Mouse (Mus musculus) heart, embryonic 13.5 days (tissue): ENCODE measurements around the gene Zfp335. TPM values are rescaled to one million over a fixed set of nuclear protein-coding genes. Genes with fewer than 3 reads are reported as not detected.
"Not testable (repeated sequence)": the region's sequence is repeated elsewhere in the genome, so short reads cannot be mapped to it uniquely, and the experiment has no call there.

Source experiments
- ATAC-seq: fragments of 200-750 bp; cut with Nextera tagmentation; 2 replicates; pipeline ENCODE4 v1.8.0; 2017; ENCODE audit warnings: moderate TSS enrichment; ENCODE audit not compliant: insufficient number of reproducible peaks, low FRiP score, low TSS enrichment; ENCODE audit errors: extremely low read depth
- H3K27ac ChIP-seq: fragments of 300-500 bp; sonication (generic); replicated peaks from 2 replicates; pipeline ENCODE4 v1.5.1; 2015; ENCODE audit warnings: moderate library complexity, mild to moderate bottlenecking, inconsistent platforms
- H3K27me3 ChIP-seq: fragments of 300-500 bp; sonication (generic); replicated peaks from 2 replicates; pipeline ENCODE4 v1.6.1; 2015; ENCODE audit warnings: mild to moderate bottlenecking, inconsistent platforms
- H3K36me3 ChIP-seq: fragments of 300-500 bp; sonication (generic); 2 replicates; pipeline ENCODE4 v1.6.1; 2015; ENCODE audit warnings: mild to moderate bottlenecking, inconsistent platforms
- H3K4me1 ChIP-seq: fragments of 300-500 bp; sonication (generic); 2 replicates; pipeline ENCODE4 v1.6.1; 2015; ENCODE audit warnings: inconsistent platforms
- H3K4me2 ChIP-seq: fragments of 300-500 bp; sonication (generic); 2 replicates; pipeline ENCODE4 v1.6.1; 2015; ENCODE audit warnings: inconsistent platforms, mild to moderate bottlenecking, moderate library complexity
- H3K4me3 ChIP-seq: fragments of 300-500 bp; sonication (generic); 2 replicates; pipeline ENCODE4 v1.5.1; 2015; ENCODE audit warnings: moderate library complexity, mild to moderate bottlenecking, inconsistent platforms
- H3K9ac ChIP-seq: fragments of 300-500 bp; sonication (generic); 2 replicates; pipeline ENCODE4 v1.6.1; 2015; ENCODE audit warnings: inconsistent platforms, mild to moderate bottlenecking, moderate library complexity
- H3K9me3 ChIP-seq: fragments of 300-500 bp; sonication (generic); 2 replicates; pipeline ENCODE4 v1.6.1; 2016; ENCODE audit warnings: inconsistent platforms
- WGBS: fragments of 180-500 bp; shearing (Covaris S2); methylation state at CpG from one replicate; pipeline ENCODE4 v1.1.7; 2015; ENCODE audit warnings: mixed read lengths; 5-methylcytosine and 5-hydroxymethylcytosine counted together
- polyA plus RNA-seq: library from polyadenylated mRNA; unstranded; fragments of >200 nt; fragmentation: Nextera tagmentation; extraction: Ambion mirVana; gene quantifications from 2 replicates; pipeline ENCODE4 v1.2.1, GENCODE M21; 2015

Zfp335 gene
- polyA plus RNA-seq, 1 experiment from 2014 or later, result 9.2 TPM

DNA sequence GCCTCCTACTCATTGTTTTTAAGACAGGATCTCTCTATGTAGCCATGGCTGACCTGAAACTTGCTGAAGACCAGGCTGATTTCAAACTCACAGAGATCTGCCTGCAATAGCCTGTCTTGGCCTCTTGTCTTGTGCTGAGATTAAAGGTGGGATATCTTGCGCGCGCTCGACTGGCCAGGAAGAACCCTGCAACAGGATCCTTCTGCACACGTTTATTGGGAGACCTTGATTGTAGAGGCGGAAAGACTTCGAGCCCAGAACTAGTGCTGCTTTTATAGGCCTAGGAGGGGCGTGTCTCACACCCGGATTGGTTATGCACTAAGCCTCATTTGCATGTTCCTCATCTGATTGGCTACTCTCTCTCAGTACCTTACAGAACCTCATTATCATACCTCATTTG lies 48.1 kb downstream of the Zfp335 start:
- not testable (repeated sequence) for H3K9ac ChIP-seq, H3K4me2 ChIP-seq, H3K4me3 ChIP-seq, H3K27ac ChIP-seq, H3K36me3 ChIP-seq, ATAC-seq, H3K9me3 ChIP-seq
- H3K27me3 ChIP-seq, result peaks cover 17% of the 10 kb centered on the region
- WGBS, result 87% methylated on average over 9 of the region's 9 CpGs
- H3K4me1 ChIP-seq, result peaks cover 43% of the 10 kb centered on the region

DNA sequence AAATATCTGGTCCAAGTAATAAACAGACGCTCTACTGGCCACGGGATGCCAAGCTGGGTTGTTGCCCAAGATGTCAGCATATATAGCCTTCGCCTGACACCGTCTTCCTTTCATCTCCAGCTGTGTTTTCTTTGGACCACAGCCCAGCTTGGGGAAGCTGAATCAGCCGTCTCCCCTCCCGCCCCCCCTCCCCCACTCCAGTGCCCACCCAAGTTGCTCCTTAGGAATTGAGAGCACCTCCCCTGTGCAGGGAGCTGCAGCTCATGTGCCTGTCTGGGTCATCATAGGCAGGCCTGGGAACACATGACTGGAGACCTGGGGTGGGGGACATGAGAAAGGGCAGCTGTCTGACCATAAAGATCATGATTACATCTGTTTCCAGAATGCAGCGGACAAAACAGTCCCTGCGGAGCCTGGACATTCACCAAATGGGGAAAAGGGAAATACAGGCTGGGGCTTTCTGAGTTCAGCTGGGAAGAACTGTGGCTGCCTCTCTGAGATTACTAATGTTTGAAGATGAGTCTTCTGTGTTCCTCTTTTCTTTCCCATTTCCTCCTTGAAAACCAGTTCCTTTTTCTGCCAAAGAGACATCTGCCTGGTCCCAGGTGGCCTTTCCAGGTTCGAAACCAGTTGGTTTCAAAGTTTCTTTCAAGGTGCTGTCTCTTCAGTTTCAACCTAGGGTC lies 49.2 kb downstream of the Zfp335 start:
- H3K9ac ChIP-seq, result no peak overlapping the region
- no peak for ATAC-seq
- peaks cover 47% of the 10 kb centered on the region for H3K4me1 ChIP-seq
- peak overlapping the region; percentile 65 for H3K27ac ChIP-seq
- 39% methylated on average over 9 of the region's 9 CpGs for WGBS
- peak overlapping the region; percentile 1; the same call in 1 of the 2 replicates for H3K4me2 ChIP-seq
- no peak overlapping the region for H3K4me3 ChIP-seq
- no peaks in the 10 kb centered on the region for H3K9me3 ChIP-seq
- peaks cover 28% of the 10 kb centered on the region for H3K27me3 ChIP-seq
- H3K36me3 ChIP-seq, result no peaks in the 10 kb centered on the region

DNA sequence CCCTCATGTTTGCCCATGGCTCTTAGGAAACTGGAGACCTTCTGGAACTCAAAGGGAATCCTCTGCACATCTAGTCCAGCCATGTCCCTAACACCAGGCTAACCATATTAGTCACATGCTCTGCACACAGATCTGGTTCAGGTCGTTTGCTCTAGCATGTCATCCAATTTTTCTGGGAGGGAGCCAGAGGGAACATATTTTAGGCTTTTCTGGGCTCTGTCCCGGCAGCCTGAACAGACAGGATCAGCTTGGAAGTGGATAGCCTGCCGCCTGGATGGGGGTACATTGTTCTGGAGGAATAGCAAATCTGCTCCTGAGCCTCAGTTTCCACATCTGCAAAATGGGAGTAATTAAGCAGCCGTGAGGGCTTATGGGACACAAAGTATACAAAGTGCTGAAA lies 50.5 kb downstream of the Zfp335 start:
- 64% methylated on average over 4 of the region's 4 CpGs for WGBS
- no peaks in the 10 kb centered on the region for H3K9me3 ChIP-seq
- peaks cover 47% of the 10 kb centered on the region for H3K4me1 ChIP-seq
- H3K27me3 ChIP-seq, result peaks cover 40% of the 10 kb centered on the region
- no peak overlapping the region for H3K4me3 ChIP-seq
- no peak overlapping the region for H3K4me2 ChIP-seq
- H3K36me3 ChIP-seq, result no peaks in the 10 kb centered on the region
- H3K9ac ChIP-seq, result no peak overlapping the region
- no peak overlapping the region for H3K27ac ChIP-seq
- ATAC-seq, result no peak

DNA sequence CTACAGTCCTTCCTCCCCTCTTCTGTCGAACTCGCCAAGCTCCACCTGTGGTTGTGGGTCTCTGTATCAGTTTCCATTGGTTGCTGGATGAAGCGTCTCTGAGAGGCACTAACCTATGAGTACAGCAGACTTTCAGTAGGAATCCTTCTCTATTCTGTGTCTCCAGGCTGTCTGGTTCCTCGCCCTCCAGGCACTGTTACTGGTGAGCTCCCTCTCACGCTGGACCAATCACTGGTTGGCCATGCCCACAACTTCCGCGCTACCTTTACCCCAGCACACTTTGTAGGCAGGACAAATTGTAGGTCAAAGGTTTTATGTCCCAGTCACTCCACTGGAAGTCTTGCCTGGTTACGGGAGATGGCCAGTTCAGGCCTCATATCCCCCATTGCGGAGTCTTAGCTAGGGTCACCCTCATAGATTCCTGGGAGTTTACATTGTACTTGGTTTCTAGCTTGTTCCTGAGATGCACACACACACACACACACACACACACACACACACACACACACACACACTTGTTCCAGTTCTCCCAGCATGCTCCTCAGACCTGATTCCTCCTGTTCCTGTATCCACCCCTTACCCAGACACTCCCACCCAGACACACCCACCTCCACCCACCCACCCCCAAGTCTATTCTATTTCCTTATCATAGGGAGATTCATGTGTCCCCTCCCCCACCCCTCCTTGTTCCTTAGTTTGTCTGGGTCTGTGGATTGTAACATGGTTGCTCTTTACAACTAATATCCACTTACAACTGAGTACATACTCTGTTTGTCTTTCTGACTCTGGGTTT lies 51.7 kb downstream of the Zfp335 start:
- Histone ChIP-seq H3K9me3 (no peaks in the 10 kb centered on the region), H3K27me3 (peaks cover 53% of the 10 kb centered on the region), H3K9ac (no peak overlapping the region), H3K27ac (no peak overlapping the region), H3K4me1 (peaks cover 47% of the 10 kb centered on the region), H3K4me3 (no peak overlapping the region), H3K4me2 (no peak overlapping the region), H3K36me3 (no peaks in the 10 kb centered on the region)
- 63% methylated on average over 9 of the region's 9 CpGs for WGBS
- ATAC-seq, result no peak

- no peak overlapping the region for H3K4me2 ChIP-seq
- 51% methylated on average over 2 of the region's 2 CpGs for WGBS
- ATAC-seq, result no peak
- peaks cover 42% of the 10 kb centered on the region for H3K4me1 ChIP-seq
- peaks cover 60% of the 10 kb centered on the region for H3K27me3 ChIP-seq
- no peak overlapping the region for H3K9ac ChIP-seq
- no peak overlapping the region for H3K27ac ChIP-seq
- no peak overlapping the region for H3K4me3 ChIP-seq
- no peaks in the 10 kb centered on the region for H3K36me3 ChIP-seq
- no peaks in the 10 kb centered on the region for H3K9me3 ChIP-seq
Observed at GRCm38 (mm10) chr2:164859155-164859554, 52.4 kb downstream of the Zfp335 start.

DNA sequence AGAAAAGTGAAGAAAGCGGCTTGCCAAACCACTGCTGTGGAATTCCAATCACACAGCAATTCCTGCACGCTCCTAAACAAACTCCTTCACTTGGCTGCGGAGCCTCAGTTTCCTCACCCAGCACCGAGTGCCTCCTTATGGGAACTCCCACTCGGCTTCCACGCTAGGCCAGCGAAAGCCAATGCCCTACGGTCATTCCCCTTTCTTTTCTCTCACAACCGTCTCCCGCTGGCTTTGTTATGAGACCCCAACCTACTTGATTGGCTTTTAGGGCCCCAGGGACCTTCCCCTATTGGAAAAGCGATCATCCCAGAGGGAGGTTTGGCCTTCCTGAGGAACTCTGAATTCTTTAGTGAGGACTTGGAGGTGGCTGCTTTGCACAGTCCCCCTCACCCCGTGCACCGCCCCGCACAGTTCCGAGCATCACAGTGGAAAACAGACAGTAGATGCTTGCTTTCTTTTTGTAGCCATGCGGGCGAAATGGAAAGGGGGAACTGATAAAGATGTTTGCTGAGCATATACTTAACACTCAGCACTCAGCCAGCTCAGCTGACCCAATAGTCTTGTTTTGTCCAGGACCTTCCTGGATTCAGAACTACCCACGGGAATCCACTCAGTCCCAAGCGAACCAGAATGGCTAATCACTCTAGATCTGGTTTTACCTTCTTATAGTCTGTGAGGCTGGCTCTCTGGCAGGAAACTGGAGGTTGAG lies 53.6 kb downstream of the Zfp335 start:
- Histone ChIP-seq H3K27ac (no peak overlapping the region), H3K4me1 (peaks cover 42% of the 10 kb centered on the region)

GRCm38 (mm10) chr2:164857101-164857821 lies 54.3 kb downstream of the Zfp335 start, which contains the start of gene Pltp:
Gene Pltp, minus strand, starts transcription at chr2:164857711.
- WGBS, result under 1% methylated on average over 47 of the region's 47 CpGs
- peak within 1 kb of the TSS; percentile 81 for H3K9ac ChIP-seq
- peaks cover 78% of the 10 kb centered on the region for H3K27me3 ChIP-seq
- H3K4me2 ChIP-seq, result peak within 1 kb of the TSS; percentile 97
- H3K4me1 ChIP-seq, result peaks cover 35% of the 10 kb centered on the region
- H3K4me3 ChIP-seq, result peak within 1 kb of the TSS; percentile 64
- H3K27ac ChIP-seq, result no peak within 1 kb of the TSS
- ATAC-seq, result no peak
- no peaks in the 10 kb centered on the region for H3K36me3 ChIP-seq
- no peaks in the 10 kb centered on the region for H3K9me3 ChIP-seq

More for the DNA sequence above, 53.6 kb downstream of the Zfp335 start:
- ATAC-seq, result no peak
- H3K36me3 ChIP-seq, result no peaks in the 10 kb centered on the region
- WGBS, result 6% methylated on average over 19 of the region's 19 CpGs
- peak overlapping the region; percentile 97 for H3K4me2 ChIP-seq
- peak overlapping the region; percentile 81 for H3K9ac ChIP-seq
- H3K4me3 ChIP-seq, result peak overlapping the region; percentile 64
- H3K27me3 ChIP-seq, result peaks cover 70% of the 10 kb centered on the region
- no peaks in the 10 kb centered on the region for H3K9me3 ChIP-seq

DNA sequence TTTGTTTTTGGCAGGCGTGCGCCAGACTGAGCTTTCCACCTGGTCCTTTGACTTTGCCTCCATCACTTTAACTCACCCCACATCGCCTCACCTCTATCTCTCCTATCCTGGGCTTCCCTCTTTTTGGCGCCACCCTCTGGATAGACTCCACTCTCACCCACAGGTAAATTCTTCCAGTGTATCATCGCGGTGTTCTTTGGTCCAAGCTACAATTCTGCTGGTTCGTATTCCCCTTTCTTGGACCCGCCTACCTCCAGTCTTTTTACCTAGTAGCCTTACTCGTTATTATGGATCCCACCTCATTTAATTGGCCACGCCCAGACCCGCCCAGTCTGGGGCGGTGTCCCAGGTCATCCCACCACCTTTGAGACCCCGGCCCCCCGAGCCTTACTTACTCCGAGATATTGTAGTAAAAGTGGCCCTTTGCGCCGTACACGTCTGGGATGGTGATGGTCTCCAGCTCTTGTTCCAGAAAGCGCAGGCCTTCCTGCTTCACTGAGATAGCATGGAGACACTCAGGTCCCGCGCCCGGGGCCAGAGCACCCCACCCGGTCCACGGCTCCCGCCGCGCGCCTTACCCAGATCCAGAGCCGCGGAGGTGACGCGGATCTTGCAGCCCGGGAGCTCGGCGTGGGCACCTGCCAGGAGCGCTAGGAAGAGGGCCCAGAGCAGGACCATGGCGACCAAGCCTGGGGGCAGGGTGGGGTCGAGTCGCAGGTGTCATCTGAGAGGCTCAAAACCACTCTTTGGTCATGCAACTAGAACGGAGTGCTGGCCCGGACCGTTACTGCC lies 55.1 kb downstream of the Zfp335 start:
- no peak for ATAC-seq
- Histone ChIP-seq H3K27me3 (peaks cover 85% of the 10 kb centered on the region), H3K9ac (peak overlapping the region; percentile 81), H3K4me1 (peaks cover 27% of the 10 kb centered on the region), H3K4me3 (peak overlapping the region; percentile 64), H3K4me2 (peak overlapping the region; percentile 97), H3K36me3 (no peaks in the 10 kb centered on the region), H3K27ac (no peak overlapping the region), H3K9me3 (no peaks in the 10 kb centered on the region)
- WGBS, result 2% methylated on average over 42 of the region's 42 CpGs

DNA sequence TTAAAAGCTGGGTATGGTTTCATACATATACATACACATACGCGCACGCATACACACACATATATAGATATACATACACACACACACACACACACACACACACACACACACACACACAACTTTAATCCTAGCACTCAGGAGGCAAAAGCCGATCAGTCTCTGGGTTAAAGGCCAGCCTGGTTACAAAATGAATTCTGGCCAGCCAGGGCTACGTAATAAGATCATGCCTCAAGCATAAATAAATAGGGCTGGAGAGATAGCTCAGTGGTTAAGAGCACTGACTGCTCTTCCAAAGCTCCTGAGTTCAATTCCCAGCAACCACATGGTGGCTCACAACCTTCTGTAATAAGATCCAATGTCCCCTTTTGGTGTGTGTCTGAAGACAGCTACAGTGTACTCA lies 56.0 kb downstream of the Zfp335 start:
- not testable (repeated sequence) for H3K36me3 ChIP-seq, ATAC-seq, H3K9me3 ChIP-seq, H3K27ac ChIP-seq, H3K9ac ChIP-seq
- Histone ChIP-seq H3K4me2 (0 out of 2 replicates have a peak overlapping the region, but pooled peaks have one; percentile 97), H3K4me3 (peak overlapping the region; percentile 64; the same call in 1 of the 2 replicates), H3K27me3 (peaks cover 81% of the 10 kb centered on the region), H3K4me1 (peaks cover 19% of the 10 kb centered on the region)
- WGBS, result 81% methylated on average over 5 of the region's 5 CpGs

GRCm38 (mm10) chr2:164850061-164850460 lies 61.5 kb downstream of the Zfp335 start:
- Histone ChIP-seq H3K4me3 (no peak overlapping the region), H3K4me1 (no peaks in the 10 kb centered on the region), H3K4me2 (no peak overlapping the region), H3K27me3 (peaks cover 34% of the 10 kb centered on the region), H3K9me3 (no peaks in the 10 kb centered on the region), H3K9ac (no peak overlapping the region), H3K27ac (no peak overlapping the region), H3K36me3 (no peaks in the 10 kb centered on the region)
- WGBS, result 74% methylated on average over 8 of the region's 8 CpGs
- ATAC-seq, result no peak
